In the genomic region with DNA sequence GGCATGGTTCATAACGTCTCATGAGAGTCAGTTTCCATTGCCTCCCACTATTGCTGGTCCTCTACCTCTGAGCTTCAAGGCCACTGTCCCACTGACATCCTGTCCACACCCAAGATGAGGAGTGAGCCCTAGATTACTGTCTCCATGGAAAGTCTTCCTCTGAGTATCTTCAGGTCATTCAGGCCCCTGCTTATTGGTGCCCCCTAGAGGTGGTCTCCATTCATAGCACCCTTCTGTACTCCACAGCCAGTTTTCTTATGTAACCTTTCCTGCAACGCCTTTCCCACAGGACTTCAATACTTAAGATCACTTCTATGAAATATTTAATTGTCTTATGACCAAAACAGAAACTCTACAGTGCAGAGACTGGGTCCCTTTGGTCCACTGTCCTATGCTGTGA, we compare ENCODE assay signal across 8 mouse cellular contexts.
DNase-seq lines count a peak whose midpoint lies in the region; ATAC-seq and TF ChIP-seq lines count a peak whose summit lies in the region.
"Had no signal": no experiment of that assay in that cellular context is flagged by ENCODE, and none has a peak within 500 bp of the region (broad histone marks: within the 10 kb centered on the region; RNA-seq: fewer than 3 reads in every experiment).

No protein-coding gene starts in this region.

- no peak overlapping the region for H3K4me2 ChIP-seq in lung, embryonic 14.5 days

- WGBS in heart, adult 2 months = 49% methylated on average over 2 of the region's 2 CpGs
- 57% methylated on average over 2 of the region's 2 CpGs for WGBS in lung, embryonic 14.5 days
- WGBS in lung, adult 2 months = 49% methylated on average over 2 of the region's 2 CpGs

- DNase-seq in heart, adult 2 months = no peak
- DNase-seq in heart, postnatal 4 days = no peak
- DNase-seq in lung, embryonic 14.5 days = peak; percentile 28
- no peak for DNase-seq in lung, adult 2 months
- DNase-seq in c-Kit-positive CD71-positive TER-119-positive erythroid progenitor cells, embryonic 14.5 days (ENCODE audit: low spot score) = peak; percentile 1
- peak; percentile 47 for DNase-seq in skeletal muscle tissue, adult 2 months (ENCODE audit: low read depth, low spot score)
- no peak for DNase-seq in gastrocnemius, postnatal 10 days

- H3K27me3 ChIP-seq in heart, adult 2 months (ENCODE audit: control insufficient read depth, insufficient read depth, low read length) = no peaks in the 10 kb centered on the region
- no peaks in the 10 kb centered on the region for H3K27me3 ChIP-seq in lung, embryonic 14.5 days (ENCODE audit: insufficient read depth, low read length)

- H3K27ac ChIP-seq in heart, adult 2 months = no peak overlapping the region
- H3K27ac ChIP-seq in lung, embryonic 14.5 days (ENCODE audit: low read depth) = no peak overlapping the region
- H3K27ac ChIP-seq: embryonic facial prominence, embryonic 10.5 days had no signal

- TF ChIP-seq EP300 in heart, adult 2 months (IDR thresholded peaks at IDR 0.05; ENCODE audit: insufficient read depth, low read depth, low read length) = no peak

- no peaks in the 10 kb centered on the region for H3K79me2 ChIP-seq in heart, adult 2 months (replicated peaks; ENCODE audit: control insufficient read depth, insufficient read depth, low read length)

- TF ChIP-seq POLR2A in heart, adult 2 months (IDR thresholded peaks at IDR 0.05; ENCODE audit: insufficient read depth, low read depth, low read length) = no peak
- no peak for TF ChIP-seq POLR2A in lung, adult 2 months (IDR thresholded peaks at IDR 0.05; ENCODE audit: borderline replicate concordance, extremely low read depth, low read depth, low read length)

- no peak overlapping the region for H3K9ac ChIP-seq in heart, adult 2 months (ENCODE audit: low read depth, low read length)
- no peak overlapping the region for H3K9ac ChIP-seq in lung, embryonic 14.5 days

- no peaks in the 10 kb centered on the region for H3K36me3 ChIP-seq in heart, adult 2 months (ENCODE audit: control insufficient read depth, insufficient read depth, low read length)
- H3K36me3 ChIP-seq in lung, embryonic 14.5 days (ENCODE audit: insufficient read depth) = no peaks in the 10 kb centered on the region
- H3K36me3 ChIP-seq: embryonic facial prominence, embryonic 10.5 days had no signal

- TF ChIP-seq CTCF in heart, adult 2 months (IDR thresholded peaks at IDR 0.05) = peak; percentile 71
- TF ChIP-seq CTCF in lung, embryonic 14.5 days (IDR thresholded peaks at IDR 0.05; ENCODE audit: low read depth) = peak; percentile 53
- no peak for TF ChIP-seq CTCF in lung, adult 2 months (IDR thresholded peaks at IDR 0.05; ENCODE audit: insufficient read depth, low read length)

- ATAC-seq in lung, embryonic 14.5 days (ENCODE audit: insufficient read depth) = no peak

- H3K4me1 ChIP-seq in heart, adult 2 months (ENCODE audit: control insufficient read depth, insufficient read depth, low read length) = peaks cover 3% of the 10 kb centered on the region
- H3K4me1 ChIP-seq in lung, embryonic 14.5 days (ENCODE audit: insufficient read depth) = no peaks in the 10 kb centered on the region
- H3K4me1 ChIP-seq in lung, adult 2 months (ENCODE audit: control insufficient read depth, insufficient read depth, low read length) = peaks cover 5% of the 10 kb centered on the region
- H3K4me1 ChIP-seq: embryonic facial prominence, embryonic 10.5 days had no signal

- intact Hi-C loops in heart, adult 2 months (cut with DNase I) = no loop called here

- no peak overlapping the region for H3K4me3 ChIP-seq in heart, adult 2 months
- no peak overlapping the region for H3K4me3 ChIP-seq in lung, embryonic 14.5 days (ENCODE audit: low read depth, low read length)
- no peak overlapping the region for H3K4me3 ChIP-seq in lung, adult 2 months (replicated peaks; ENCODE audit: extremely low read depth, low read depth, low read length)
- H3K4me3 ChIP-seq: embryonic facial prominence, embryonic 10.5 days had no signal

- no peaks in the 10 kb centered on the region for H3K9me3 ChIP-seq in lung, embryonic 14.5 days (ENCODE audit: low read depth, low read length)
- H3K9me3 ChIP-seq: embryonic facial prominence, embryonic 10.5 days had no signal

Comparison
In these comparisons a context has a peak if more than half of its experiments do, and no peak if none do; other contexts are left out.
1. DNase-seq: peak in lung, embryonic 14.5 days (single experiment), c-Kit-positive CD71-positive TER-119-positive erythroid progenitor cells, embryonic 14.5 days (single experiment) and skeletal muscle tissue, adult 2 months (single experiment); none in heart, adult 2 months (0 of 2), heart, postnatal 4 days (single experiment), lung, adult 2 months (single experiment) and gastrocnemius, postnatal 10 days (single experiment).